Mouse (Mus musculus) liver, postnatal 0 days (tissue): ENCODE data around the gene Fam20c. TPM values are rescaled to one million over a fixed set of nuclear protein-coding genes. Genes with fewer than 3 reads are reported as not detected.

ENCODE experiments used
- ATAC-seq: fragments of 200-750 bp; cut with Nextera tagmentation; 2 replicates; pipeline ENCODE4 v1.8.0; 2017; ENCODE audit warnings: mild to moderate bottlenecking, moderate library complexity
- DNase-seq: peaks from one replicate; pipeline ENCODE4 v3.0.0-alpha.2; 2016
- H3K27ac ChIP-seq: fragments of 300-500 bp; sonication (generic); 2 replicates; pipeline ENCODE4 v1.5.1; 2014; ENCODE audit warnings: antibody characterized with exemption, moderate library complexity, mild to moderate bottlenecking, low read depth
- H3K27me3 ChIP-seq: fragments of 300-500 bp; sonication (generic); 2 replicates; pipeline ENCODE4 v1.6.1; 2014; ENCODE audit warnings: low read length, control low read depth, mixed read lengths; ENCODE audit not compliant: insufficient read depth
- H3K36me3 ChIP-seq: fragments of 300-500 bp; sonication (generic); replicated peaks from 2 replicates; pipeline ENCODE4 v1.6.1; 2014; ENCODE audit warnings: mild to moderate bottlenecking, control low read depth, low read length, moderate library complexity, mixed read lengths; ENCODE audit not compliant: insufficient read depth
- H3K4me1 ChIP-seq: fragments of 300-500 bp; sonication (generic); 2 replicates; pipeline ENCODE4 v1.6.1; 2014; ENCODE audit warnings: antibody characterized with exemption, mild to moderate bottlenecking, control low read depth; ENCODE audit not compliant: insufficient read depth
- H3K4me2 ChIP-seq: fragments of 300-500 bp; sonication (generic); 2 replicates; pipeline ENCODE4 v1.6.1; 2014; ENCODE audit warnings: low read depth, mild to moderate bottlenecking, low read length, moderate library complexity, mixed read lengths
- H3K4me3 ChIP-seq: fragments of 300-500 bp; sonication (generic); 2 replicates; pipeline ENCODE4 v1.5.1; 2014; ENCODE audit warnings: low read depth, low read length
- H3K9ac ChIP-seq: fragments of 300-500 bp; sonication (generic); replicated peaks from 2 replicates; pipeline ENCODE4 v1.6.1; 2014; ENCODE audit warnings: mild to moderate bottlenecking, moderate library complexity
- H3K9me3 ChIP-seq: fragments of 300-500 bp; sonication (generic); 2 replicates; pipeline ENCODE4 v1.6.1; 2016; ENCODE audit warnings: mild to moderate bottlenecking, control low read depth, low read length, mixed read lengths
- CTCF ChIP-seq: sonication (generic); IDR thresholded peaks from 2 replicates; pipeline ENCODE4 v1.5.1; 2016; ENCODE audit warnings: antibody characterized with exemption, low read depth
- EP300 ChIP-seq: IDR thresholded peaks from 2 replicates; pipeline ENCODE4 v1.6.1; 2016; ENCODE audit warnings: antibody characterized with exemption, low read depth, mild to moderate bottlenecking
- WGBS: fragments of 180-500 bp; shearing (Covaris S2); extraction: QIAGEN DNeasy Blood & Tissue Kit; methylation state at CpG from one replicate; pipeline ENCODE4 v1.1.7; 2014; ENCODE audit not compliant: insufficient replicate concordance; 5-methylcytosine and 5-hydroxymethylcytosine counted together
- polyA plus RNA-seq: library from polyadenylated mRNA; unstranded; fragments of >200 nt; fragmentation: Nextera tagmentation; extraction: Ambion mirVana; gene quantifications from 2 replicates; pipeline ENCODE4 v1.2.1, GENCODE M21; 2015

Fam20c gene
- polyA plus RNA-seq, 1 experiment from 2014 or later: 15.3 TPM

GRCm38 (mm10) chr5:138725151-138725550, 29.2 kb upstream of the Fam20c start:
- no peaks in the 10 kb centered on the region for H3K4me1 ChIP-seq
- H3K27ac ChIP-seq: no peak overlapping the region
- WGBS: 53% methylated on average over 7 of the region's 7 CpGs
- ATAC-seq (no peak), DNase-seq (no peak)
- no peaks in the 10 kb centered on the region for H3K27me3 ChIP-seq
- no peak overlapping the region for H3K4me3 ChIP-seq
- no peak overlapping the region for H3K4me2 ChIP-seq
- H3K9ac ChIP-seq: no peak overlapping the region
- no peak for TF ChIP-seq EP300
- TF ChIP-seq CTCF: no peak
- no peaks in the 10 kb centered on the region for H3K9me3 ChIP-seq
- H3K36me3 ChIP-seq: no peaks in the 10 kb centered on the region

- no peak overlapping the region for H3K9ac ChIP-seq
- DNase-seq (peak; percentile 15), ATAC-seq (no peak)
- H3K4me1 ChIP-seq: no peaks in the 10 kb centered on the region
- no peaks in the 10 kb centered on the region for H3K36me3 ChIP-seq
- H3K4me2 ChIP-seq: no peak overlapping the region
- 36% methylated on average over 5 of the region's 5 CpGs for WGBS
- no peaks in the 10 kb centered on the region for H3K9me3 ChIP-seq
- H3K27me3 ChIP-seq: no peaks in the 10 kb centered on the region
- H3K4me3 ChIP-seq: no peak overlapping the region
- TF ChIP-seq EP300 (0 out of 2 replicates have a peak, but pooled peaks have one; percentile 9), CTCF (no peak)
- no peak overlapping the region for H3K27ac ChIP-seq
Measured at GRCm38 (mm10) chr5:138730863-138731262, 23.5 kb upstream of the Fam20c start.

DNA sequence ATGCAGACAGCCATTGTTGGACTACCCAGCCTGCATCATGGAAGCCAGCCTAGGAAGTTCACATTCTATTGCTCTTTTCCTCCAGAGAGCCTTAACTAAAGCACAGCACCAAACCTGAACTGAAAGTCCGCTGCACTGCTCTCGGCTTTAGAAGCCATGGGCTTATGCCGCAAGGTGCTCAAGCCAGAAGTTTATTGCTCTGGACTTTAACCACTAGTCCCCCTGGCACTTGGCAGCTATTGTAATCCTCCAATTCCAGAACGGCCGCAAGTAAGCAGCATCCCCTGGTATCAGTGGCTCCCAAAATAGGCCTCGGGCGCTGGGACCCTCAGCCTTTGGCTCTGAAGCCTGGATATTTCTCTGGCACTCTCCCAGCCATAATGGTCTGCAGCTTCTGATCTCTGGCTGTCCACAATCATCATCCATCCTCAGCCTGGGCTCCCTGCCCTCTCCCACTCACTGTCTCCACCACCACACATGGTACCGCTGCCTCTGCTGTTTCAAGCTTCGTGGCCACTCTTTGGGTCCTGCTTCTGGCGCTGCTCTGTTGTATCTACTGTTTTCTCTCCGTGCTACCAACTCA, 20.9 kb upstream of the Fam20c start:
- Histone ChIP-seq H3K4me2 (no peak overlapping the region), H3K9ac (no peak overlapping the region), H3K27ac (no peak overlapping the region), H3K9me3 (no peaks in the 10 kb centered on the region), H3K4me3 (no peak overlapping the region), H3K4me1 (no peaks in the 10 kb centered on the region), H3K27me3 (no peaks in the 10 kb centered on the region), H3K36me3 (no peaks in the 10 kb centered on the region)
- no peak for ATAC-seq
- 87% methylated on average over 11 of the region's 11 CpGs for WGBS
- no peak for DNase-seq
- TF ChIP-seq EP300 (no peak), CTCF (no peak)

GRCm38 (mm10) chr5:138734018-138734417, 20.3 kb upstream of the Fam20c start:
- H3K4me3 ChIP-seq: no peak overlapping the region
- no peak for ATAC-seq
- TF ChIP-seq EP300: no peak
- no peak for TF ChIP-seq CTCF

DNA sequence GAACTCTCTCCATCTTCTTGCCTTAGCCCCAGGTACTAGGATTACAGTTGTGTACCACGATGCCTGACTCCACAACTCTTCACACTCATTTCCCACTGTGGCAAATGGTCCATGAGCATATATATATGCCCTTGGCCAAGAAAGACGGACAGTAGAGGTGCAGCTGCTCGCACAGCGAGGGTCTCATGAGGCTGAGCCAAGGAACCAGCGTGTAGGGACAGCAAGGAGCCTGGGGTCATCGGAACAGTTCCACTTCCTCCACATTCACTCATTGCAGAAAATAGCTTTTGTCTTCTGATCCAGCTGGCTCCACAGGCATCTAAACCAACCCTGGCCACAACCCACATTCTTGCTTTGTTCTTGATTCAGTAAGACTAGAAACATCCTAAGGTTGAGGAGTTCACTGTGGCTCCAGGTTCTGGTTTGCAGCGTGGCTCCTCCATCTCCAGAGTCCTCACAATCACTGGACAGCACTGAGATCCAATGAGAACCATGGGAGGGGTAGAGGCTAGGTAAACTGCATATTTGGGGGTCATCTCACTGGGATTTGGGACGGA, 19.0 kb upstream of the Fam20c start:
- TF ChIP-seq CTCF: no peak
- TF ChIP-seq EP300: no peak
- Histone ChIP-seq H3K27me3 (no peaks in the 10 kb centered on the region), H3K4me3 (no peak overlapping the region), H3K9me3 (peaks cover 5% of the 10 kb centered on the region; the same call in 1 of the 2 replicates), H3K27ac (no peak overlapping the region), H3K9ac (no peak overlapping the region), H3K4me1 (no peaks in the 10 kb centered on the region), H3K4me2 (no peak overlapping the region), H3K36me3 (no peaks in the 10 kb centered on the region)
- ATAC-seq (no peak), DNase-seq (no peak)
- WGBS: 73% methylated on average over 8 of the region's 8 CpGs

More at GRCm38 (mm10) chr5:138734018-138734417, 20.3 kb upstream of the Fam20c start:
- Histone ChIP-seq H3K36me3 (no peaks in the 10 kb centered on the region), H3K27me3 (no peaks in the 10 kb centered on the region), H3K4me1 (no peaks in the 10 kb centered on the region), H3K27ac (no peak overlapping the region), H3K9ac (no peak overlapping the region), H3K4me2 (no peak overlapping the region), H3K9me3 (no peaks in the 10 kb centered on the region)
- DNase-seq: no peak
- WGBS: 80% methylated on average over 15 of the region's 18 CpGs

- DNase-seq (no peak), ATAC-seq (no peak)
- H3K27ac ChIP-seq: no peak overlapping the region
- no peaks in the 10 kb centered on the region for H3K27me3 ChIP-seq
- H3K9ac ChIP-seq: no peak overlapping the region
- peaks cover 5% of the 10 kb centered on the region; the same call in 1 of the 2 replicates for H3K9me3 ChIP-seq
- WGBS: 59% methylated on average over 3 of the region's 3 CpGs
- no peaks in the 10 kb centered on the region for H3K4me1 ChIP-seq
- H3K36me3 ChIP-seq: no peaks in the 10 kb centered on the region
- H3K4me3 ChIP-seq: no peak overlapping the region
- no peak overlapping the region for H3K4me2 ChIP-seq
- TF ChIP-seq CTCF: no peak
- no peak for TF ChIP-seq EP300
Measured at GRCm38 (mm10) chr5:138740150-138740549, 14.2 kb upstream of the Fam20c start.
